In the genomic region with DNA sequence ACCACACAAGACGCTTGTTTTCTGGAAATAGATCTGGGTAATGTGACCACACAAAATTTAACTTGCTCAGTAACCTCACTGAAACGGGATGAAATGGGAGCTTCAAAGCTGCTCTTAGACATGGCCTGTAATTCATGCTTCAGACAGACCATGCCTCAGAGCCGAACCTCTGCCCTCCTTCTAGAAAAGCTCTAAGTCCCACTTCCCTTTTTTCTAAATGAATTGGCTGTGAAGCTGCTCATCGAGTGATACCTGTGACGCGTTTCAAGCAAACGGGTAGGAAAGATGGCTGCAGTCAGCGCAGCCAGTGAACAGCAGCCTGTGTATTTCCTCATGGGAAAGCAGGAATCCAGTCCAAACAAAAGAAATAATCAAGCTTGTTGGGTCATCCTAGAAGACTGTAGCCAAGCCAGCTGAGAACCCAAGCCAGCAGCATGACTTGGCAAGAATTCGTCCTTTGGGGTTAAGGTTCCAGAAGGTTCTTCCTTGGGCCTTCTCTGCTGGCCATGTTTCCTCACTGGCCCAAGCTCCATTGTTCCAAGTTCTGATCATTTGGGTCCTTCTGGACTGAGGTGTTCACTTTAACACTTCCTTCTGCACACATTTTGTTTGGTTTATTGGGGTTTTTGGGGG, we compare ENCODE assay signal across 16 mouse cellular contexts. TPM values are rescaled to one million over a fixed set of nuclear protein-coding genes. Genes with fewer than 3 reads are reported as not detected.
DNase-seq lines count a peak whose midpoint lies in the region; ATAC-seq and TF ChIP-seq lines count a peak whose summit lies in the region.
"Had no signal": no experiment of that assay in that cellular context is flagged by ENCODE, and none has a peak within 500 bp of the region (broad histone marks: within the 10 kb centered on the region; RNA-seq: fewer than 3 reads in every experiment).

No protein-coding gene starts in this region.

- H3K36me3 ChIP-seq in heart, embryonic 11.5 days (ENCODE audit: control insufficient read depth, insufficient read depth, low read length): peaks cover 20% of the 10 kb centered on the region
- H3K36me3 ChIP-seq in CH12.LX (replicated peaks in 1 of 2; ENCODE audit: control insufficient read depth in 1 of 2, insufficient read depth in 1 of 2, low read length in 1 of 2): peaks cover 16 to 36% of the 10 kb centered on the region in 2 experiments

- peak; percentile 32; the same call in 1 of the 2 replicates for TF ChIP-seq EP300 in CH12.LX (IDR thresholded peaks at IDR 0.05; ENCODE audit: low read length)

- no peaks in the 10 kb centered on the region for H3K79me2 ChIP-seq in CH12.LX (replicated peaks; ENCODE audit: control insufficient read depth, extremely low read depth, insufficient read depth, poor library complexity, severe bottlenecking)

- H3K4me2 ChIP-seq in heart, embryonic 11.5 days: no peak overlapping the region
- no peak overlapping the region for H3K4me2 ChIP-seq in CH12.LX (ENCODE audit: insufficient read depth, low read depth, poor library complexity, severe bottlenecking)
- H3K4me2 ChIP-seq: hindbrain, embryonic 15.5 days; limb, embryonic 15.5 days; neural tube, embryonic 15.5 days had no signal

- H3K9me3 ChIP-seq in heart, embryonic 11.5 days (replicated peaks; ENCODE audit: control insufficient read depth, low read length): peaks cover 4% of the 10 kb centered on the region; the same call in 1 of the 2 replicates
- peaks cover 5% of the 10 kb centered on the region for H3K9me3 ChIP-seq in CH12.LX (replicated peaks; ENCODE audit: low read length)
- H3K9me3 ChIP-seq: limb, embryonic 15.5 days; neural tube, embryonic 15.5 days had no signal

- ATAC-seq in heart, embryonic 11.5 days (replicated peaks; ENCODE audit: insufficient number of reproducible peaks, low FRiP score, low TSS enrichment): no peak
- ATAC-seq: activated CD4-positive, CD25-positive, alpha-beta regulatory T cell, adult 4 months; lung, postnatal 0 days had no signal

- H3K4me3 ChIP-seq in heart, embryonic 11.5 days (ENCODE audit: low read depth, low read length): no peak overlapping the region
- H3K4me3 ChIP-seq in CH12.LX (replicated peaks in 1 of 3; ENCODE audit: low read depth in 2 of 3, low read length in 2 of 3, poor library complexity in 1 of 3): no peak overlapping the region
- H3K4me3 ChIP-seq: erythroblast, embryonic 14.5 days; hindbrain, embryonic 15.5 days; limb, embryonic 15.5 days; neural tube, embryonic 15.5 days had no signal

- 88% methylated on average over 9 of the region's 9 CpGs for WGBS in heart, embryonic 11.5 days (ENCODE audit: insufficient replicate concordance)

- H3K27ac ChIP-seq in heart, embryonic 11.5 days (ENCODE audit: low read depth, low read length): no peak overlapping the region
- H3K27ac ChIP-seq in CH12.LX (ENCODE audit: insufficient read depth, low read depth): no peak overlapping the region
- H3K27ac ChIP-seq: hindbrain, embryonic 15.5 days; limb, embryonic 15.5 days; neural tube, embryonic 15.5 days had no signal

- no peak for TF ChIP-seq CTCF in CH12.LX (conservative IDR thresholded peaks at IDR 0.05 in 1 of 2, IDR thresholded peaks at IDR 0.05 in 1 of 2; ENCODE audit: low read depth in 2 of 2, low read length in 2 of 2)

- in situ Hi-C loops in CH12.LX (cut with MboI; ENCODE audit: low pct_ligation_motif_present, low pct_unique_long_range_greater_than_20kb, low sequenced_read_pairs): no loop called here

- TF ChIP-seq POLR2A in CH12.LX (IDR thresholded peaks at IDR 0.05; ENCODE audit: low read depth, low read length): no peak

- intact Hi-C loops in heart, postnatal 25 days (cut with DNase I): no loop called here

- DNase-seq in heart, adult 8-10 months (ENCODE audit: low spot score): peak; percentile 55
- DNase-seq in CH12.LX (ENCODE audit: extremely low read depth): peak; percentile 60
- DNase-seq in fat pad, adult 2 months (ENCODE audit: extremely low read depth, low read depth, low spot score): peak; percentile 57
- peak; percentile 26 for DNase-seq in heart, postnatal 25 days (ENCODE audit: low spot score)
- DNase-seq in layer of hippocampus, adult 9-10 months (ENCODE audit: low spot score): no peak
- DNase-seq in spleen, postnatal 14 days (ENCODE audit: low spot score in 2 of 2): no peak
- DNase-seq: kidney, postnatal 14 days; midbrain, embryonic 14.5 days; right cerebral cortex, postnatal 4 days had no signal

- dilution Hi-C loops in CH12.LX (cut with MboI; ENCODE audit: extremely low pct_ligation_motif_present, extremely low pct_unique_long_range_greater_than_20kb, low sequenced_read_pairs): no loop called here

- no peak overlapping the region for H3K9ac ChIP-seq in heart, embryonic 11.5 days (ENCODE audit: low read depth, low read length)
- H3K9ac ChIP-seq in CH12.LX (ENCODE audit: insufficient read depth, low read depth): no peak overlapping the region
- H3K9ac ChIP-seq: hindbrain, embryonic 15.5 days; limb, embryonic 15.5 days; neural tube, embryonic 15.5 days had no signal

- 0 out of 2 replicates have a peak, but pooled peaks cover 4% of the 10 kb centered on the region for H3K4me1 ChIP-seq in heart, embryonic 11.5 days (ENCODE audit: control insufficient read depth, insufficient read depth, low read length)
- peaks cover 0 to 21% of the 10 kb centered on the region in 2 experiments; a peak in 2 of 4 replicates for H3K4me1 ChIP-seq in CH12.LX (ENCODE audit: control insufficient read depth in 1 of 2, insufficient read depth in 2 of 2)
- H3K4me1 ChIP-seq: hindbrain, embryonic 15.5 days; limb, embryonic 15.5 days had no signal

- no peak for TF ChIP-seq RAD21 in CH12.LX (IDR thresholded peaks at IDR 0.05; ENCODE audit: low read depth, low read length)

- H3K27me3 ChIP-seq in heart, embryonic 11.5 days (ENCODE audit: control insufficient read depth, insufficient read depth, low read length): no peaks in the 10 kb centered on the region
- H3K27me3 ChIP-seq in CH12.LX (replicated peaks): no peaks in the 10 kb centered on the region
- H3K27me3 ChIP-seq: hindbrain, embryonic 15.5 days; limb, embryonic 15.5 days; neural tube, embryonic 15.5 days had no signal

TF ChIP-seq in CH12.LX, 34 proteins besides CTCF, POLR2A, EP300 and RAD21:
- TF ChIP-seq ZKSCAN1 (IDR thresholded peaks at IDR 0.05; ENCODE audit: borderline replicate concordance, low read depth, low read length) (no peak), IRF4 (IDR thresholded peaks at IDR 0.05; ENCODE audit: low read depth, low read length) (peak; percentile 85)

RNA-seq across cellular contexts. Expression of gene Ick, which starts 29.2 kb away (rescaled TPM):
- total RNA-seq in heart, adult 8-10 months (2022): 10 to 100 TPM; 12.7 to 14.3 (median 13.3) TPM
- polyA plus RNA-seq in heart, embryonic 11.5 days (2014; fragmentation: Nextera tagmentation; extraction: Ambion mirVana): 16.1 and 16.8 TPM in 2 replicates
- 3.4 and 4.8 TPM in 2 replicates for total RNA-seq in CH12.LX (2012; rRNA removed)
- 4.5 and 5.0 TPM in 2 replicates for total RNA-seq in CH12.LX (2014; rRNA removed)
- 5.4 and 7.1 TPM in 2 replicates for polyA plus RNA-seq in CH12.LX (2012; ENCODE audit: insufficient read length, low read depth)
- 10 to 100 TPM; 14.9 to 15.3 TPM for total RNA-seq in heart, postnatal 25 days (2021)

RNA-seq across cellular contexts. Expression of gene Fbxo9, which starts 29.3 kb away (rescaled TPM):
- total RNA-seq in heart, adult 8-10 months (2022): 10 to 100 TPM; 30.9 to 50.6 (median 45.5) TPM
- 37.0 and 38.0 TPM in 2 replicates for polyA plus RNA-seq in heart, embryonic 11.5 days (2014; fragmentation: Nextera tagmentation; extraction: Ambion mirVana)
- total RNA-seq in CH12.LX (2012; rRNA removed) (18.3 and 20.8 TPM in 2 replicates), CH12.LX (2014; rRNA removed) (24.2 and 25.5 TPM in 2 replicates)
- 12.7 and 14.3 TPM in 2 replicates for polyA plus RNA-seq in CH12.LX (2012; ENCODE audit: insufficient read length, low read depth)
- total RNA-seq in heart, postnatal 25 days (2021): 10 to 100 TPM; 49.2 to 51.3 TPM

RNA-seq across cellular contexts. Expression of gene Gsta4, which starts 44.4 kb away (rescaled TPM):
- total RNA-seq in heart, adult 8-10 months (2022): 100 to 1,000 TPM; 108 to 158 (median 147) TPM
- 87.5 and 88.7 TPM in 2 replicates for polyA plus RNA-seq in heart, embryonic 11.5 days (2014; fragmentation: Nextera tagmentation; extraction: Ambion mirVana)
- total RNA-seq in CH12.LX (2012; rRNA removed) (0.50 and 0.85 TPM in 2 replicates), CH12.LX (2014; rRNA removed) (not detected in 2 replicates)
- 0.47 and 1.2 TPM in 2 replicates for polyA plus RNA-seq in CH12.LX (2012; ENCODE audit: insufficient read length, low read depth)
- total RNA-seq in heart, postnatal 25 days (2021): 10 to 100 TPM; 81.4 to 87.9 TPM

Comparison
In these comparisons a context has a peak if more than half of its experiments do, and no peak if none do; other contexts are left out.
1. DNase-seq: peak in heart, adult 8-10 months (single experiment), CH12.LX (single experiment), fat pad, adult 2 months (single experiment) and heart, postnatal 25 days (single experiment); none in layer of hippocampus, adult 9-10 months (single experiment) and spleen, postnatal 14 days (0 of 2).
2. RNA of gene Gsta4, which starts 44.4 kb away (total RNA-seq): 108 to 158 TPM in heart, adult 8-10 months and 81.4 to 87.9 TPM in heart, postnatal 25 days; 0.50 to 0.85 TPM in CH12.LX; every median in the first group is over 10 times any median in the second.